Mouse (Mus musculus) hindbrain, embryonic 16.5 days (tissue): Measurements from ENCODE around the gene Rexo4. TPM values are rescaled to one million over a fixed set of nuclear protein-coding genes. Genes with fewer than 3 reads are reported as not detected.
A peak's percentile ranks its signal among the peaks of the same experiment; 100 is the strongest.

ENCODE experiments used
- ATAC-seq: fragments of 200-750 bp; cut with Nextera tagmentation; 2 replicates; pipeline ENCODE4 v1.8.0; 2017; ENCODE audit warnings: moderate TSS enrichment, moderate library complexity
- H3K27ac ChIP-seq: fragments of 300-500 bp; sonication (generic); 2 replicates; pipeline ENCODE4 v1.5.1; 2014; ENCODE audit warnings: low read depth, mild to moderate bottlenecking, control low read depth, low read length, moderate library complexity
- H3K27me3 ChIP-seq: fragments of 300-500 bp; sonication (generic); replicated peaks from 2 replicates; pipeline ENCODE4 v1.6.1; 2014; ENCODE audit warnings: low read length; ENCODE audit not compliant: control insufficient read depth, insufficient read depth
- H3K36me3 ChIP-seq: fragments of 300-500 bp; sonication (generic); 2 replicates; pipeline ENCODE4 v1.6.1; 2014; ENCODE audit warnings: mild to moderate bottlenecking, low read length, moderate library complexity, mixed read lengths; ENCODE audit not compliant: control insufficient read depth, insufficient read depth
- H3K4me1 ChIP-seq: fragments of 300-500 bp; sonication (generic); 2 replicates; pipeline ENCODE4 v1.6.1; 2014; ENCODE audit warnings: low read depth, low read length; ENCODE audit not compliant: control insufficient read depth, insufficient read depth
- H3K4me2 ChIP-seq: fragments of 300-500 bp; sonication (generic); 2 replicates; pipeline ENCODE4 v1.6.1; 2014; ENCODE audit warnings: mild to moderate bottlenecking, low read length, control low read depth, moderate library complexity
- H3K4me3 ChIP-seq: fragments of 300-500 bp; sonication (generic); 2 replicates; pipeline ENCODE4 v1.5.1; 2014; ENCODE audit warnings: mild to moderate bottlenecking, low read length, control low read depth, moderate library complexity
- H3K9ac ChIP-seq: fragments of 300-500 bp; sonication (generic); 2 replicates; pipeline ENCODE4 v1.6.1; 2014; ENCODE audit warnings: low read depth, mild to moderate bottlenecking, control low read depth, low read length, moderate library complexity
- H3K9me3 ChIP-seq: fragments of 300-500 bp; sonication (generic); 2 replicates; pipeline ENCODE4 v1.6.1; 2014; ENCODE audit warnings: mild to moderate bottlenecking, low read length, moderate library complexity; ENCODE audit not compliant: control insufficient read depth
- whole genome bisulfite sequencing: fragments of 180-500 bp; shearing (Covaris S2); extraction: QIAGEN DNeasy Blood & Tissue Kit; methylation state at CpG from one replicate; pipeline ENCODE4 v1.1.7; 2014; 5-methylcytosine and 5-hydroxymethylcytosine counted together
- polyA plus RNA-seq: library from polyadenylated mRNA; unstranded; fragments of >200 nt; fragmentation: Nextera tagmentation; extraction: Ambion mirVana; gene quantifications from 2 replicates; pipeline ENCODE4 v1.2.1, GENCODE M21; 2015

The Rexo4 gene
- polyA plus RNA-seq, 1 experiment from 2014 or later: 39.6 TPM

DNA sequence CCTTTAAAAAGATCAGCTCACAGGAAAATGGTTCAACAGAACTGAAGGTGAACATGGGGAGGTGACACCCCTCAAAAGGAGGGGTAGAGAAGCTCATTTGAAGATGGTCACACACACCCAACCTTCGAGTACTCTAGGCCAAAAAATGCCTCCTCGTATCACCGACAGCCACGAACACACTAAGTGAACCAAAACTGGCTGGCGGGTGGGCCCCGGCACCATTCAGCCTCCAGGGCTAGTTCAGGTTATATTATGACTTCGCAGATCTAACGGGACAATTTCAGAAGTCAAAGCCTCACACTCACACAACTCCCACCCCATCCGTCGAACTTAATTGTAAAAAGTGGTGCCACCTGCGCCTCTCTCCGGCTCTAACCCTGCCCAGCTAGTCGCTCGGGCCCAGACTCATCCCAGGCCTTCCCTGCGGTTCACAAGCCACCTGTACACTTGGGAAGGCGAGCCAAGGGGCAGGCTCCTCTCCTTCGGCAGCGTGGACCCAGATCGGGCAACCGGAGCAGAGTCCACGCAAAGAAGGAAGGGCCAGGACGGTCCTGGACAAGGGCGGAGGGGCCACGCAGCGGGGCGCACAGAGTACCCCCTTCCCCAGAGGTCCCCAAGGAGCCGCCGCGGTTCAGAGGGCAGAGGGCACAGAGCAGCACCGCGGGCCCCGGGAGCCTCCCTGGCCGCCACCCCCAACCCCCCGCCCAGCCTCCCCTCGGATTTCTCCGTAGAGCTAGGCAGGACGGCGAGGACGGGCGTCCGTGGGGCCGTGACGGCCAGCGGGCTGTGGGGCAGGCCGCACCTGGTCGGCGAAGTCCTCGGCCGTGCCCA is 31.5 kb downstream of the Rexo4 start:
- Histone ChIP-seq H3K9ac (peak overlapping the region; percentile 90), H3K36me3 (peaks cover 3% of the 10 kb centered on the region; the same call in 1 of the 2 replicates), H3K9me3 (no peaks in the 10 kb centered on the region), H3K4me1 (peaks cover 22% of the 10 kb centered on the region), H3K4me2 (peak overlapping the region; percentile 86), H3K27me3 (no peaks in the 10 kb centered on the region), H3K27ac (peak overlapping the region; percentile 79), H3K4me3 (peak overlapping the region; percentile 98)
- ATAC-seq: peak; percentile 61
- WGBS: 2% methylated on average over 36 of the region's 49 CpGs

DNA sequence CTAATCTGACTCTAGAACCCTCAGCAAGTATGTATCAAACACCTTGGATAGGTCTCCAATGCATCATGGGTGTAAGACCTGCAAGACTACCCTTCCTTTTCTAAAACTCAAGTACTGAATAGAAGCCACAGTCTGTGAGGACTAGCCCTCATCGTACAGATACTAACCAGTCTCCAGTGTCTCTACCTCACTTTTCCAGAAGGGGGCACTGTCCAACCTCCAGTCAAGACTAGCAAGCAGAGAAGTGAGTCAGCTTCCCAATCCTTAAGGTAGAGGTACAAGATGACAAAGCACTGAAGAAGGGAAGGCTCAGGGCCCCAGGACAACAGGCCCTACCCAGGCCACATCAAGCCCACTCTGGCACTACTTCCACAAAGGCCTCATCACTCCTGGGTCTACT is 33.8 kb downstream of the Rexo4 start:
- 44% methylated on average over 1 of the region's 1 CpGs for WGBS
- peaks cover 9% of the 10 kb centered on the region for H3K36me3 ChIP-seq
- peaks cover 22% of the 10 kb centered on the region for H3K4me1 ChIP-seq
- no peak overlapping the region for H3K4me2 ChIP-seq
- no peak for ATAC-seq
- no peak overlapping the region for H3K27ac ChIP-seq
- H3K9ac ChIP-seq: no peak overlapping the region
- no peaks in the 10 kb centered on the region for H3K9me3 ChIP-seq
- H3K27me3 ChIP-seq: no peaks in the 10 kb centered on the region
- H3K4me3 ChIP-seq: no peak overlapping the region

DNA sequence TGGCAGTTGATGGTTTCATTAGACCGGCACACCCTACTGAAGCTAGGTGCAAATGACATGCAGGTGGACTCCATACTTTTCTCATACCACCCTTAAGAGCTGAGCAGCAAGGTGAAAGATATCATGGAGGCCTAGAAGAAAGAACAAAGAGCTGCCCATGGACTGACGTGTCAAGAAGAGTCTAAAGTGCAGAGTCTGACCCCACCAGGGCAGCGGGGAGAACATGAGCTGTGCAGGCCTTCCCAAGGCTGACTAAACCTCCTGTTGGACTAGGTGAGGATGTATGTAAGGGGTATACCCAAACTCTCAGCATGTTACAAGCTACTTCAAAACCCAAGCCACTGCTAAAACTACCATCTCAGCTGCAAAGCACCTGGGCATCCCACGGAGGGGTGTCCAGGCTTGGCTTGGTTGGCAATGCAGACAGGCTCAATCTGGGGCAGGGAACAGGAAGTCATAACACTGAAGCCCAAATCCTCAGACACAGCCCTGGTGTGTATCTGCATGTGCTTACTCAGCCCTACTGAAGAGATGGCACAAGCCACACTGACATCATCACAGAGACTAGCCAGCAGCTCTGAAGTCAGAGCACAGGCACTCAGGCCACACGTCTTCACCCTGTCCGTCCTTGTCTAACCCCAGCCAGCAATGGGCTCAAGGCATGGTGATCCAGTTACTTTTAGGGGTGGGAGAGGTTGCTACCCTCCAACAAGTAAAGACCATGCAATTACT is 36.3 kb downstream of the Rexo4 start:
- H3K36me3 ChIP-seq: peaks cover 21% of the 10 kb centered on the region
- 97% methylated on average over 6 of the region's 6 CpGs for WGBS
- no peaks in the 10 kb centered on the region for H3K9me3 ChIP-seq
- ATAC-seq: no peak
- no peak overlapping the region for H3K27ac ChIP-seq
- no peak overlapping the region for H3K4me2 ChIP-seq
- H3K4me3 ChIP-seq: no peak overlapping the region
- no peaks in the 10 kb centered on the region for H3K27me3 ChIP-seq
- H3K9ac ChIP-seq: no peak overlapping the region
- peaks cover 22% of the 10 kb centered on the region for H3K4me1 ChIP-seq

DNA sequence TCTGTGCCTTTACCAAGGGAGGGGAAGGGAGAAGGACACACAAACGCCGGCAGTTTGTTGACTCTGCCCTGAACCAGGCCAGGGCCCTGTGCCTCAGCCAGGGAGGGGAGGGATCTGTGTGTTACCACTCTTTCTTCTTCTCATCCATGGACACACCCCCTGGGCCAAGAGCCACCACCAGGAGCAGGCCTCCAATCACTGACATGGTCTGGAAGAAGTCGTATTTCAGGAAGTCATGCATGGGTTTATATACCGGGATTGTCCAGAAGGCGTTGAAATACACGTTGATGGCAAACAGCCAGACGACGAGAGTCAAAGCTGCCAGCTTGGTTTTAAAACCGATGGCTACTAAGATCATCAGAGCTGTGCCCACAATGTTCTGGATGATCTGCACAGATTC is 42.4 kb downstream of the Rexo4 start:
- no peak overlapping the region for H3K9ac ChIP-seq
- H3K4me2 ChIP-seq: no peak overlapping the region
- 74% methylated on average over 9 of the region's 9 CpGs for WGBS
- no peak for ATAC-seq
- peaks cover 14% of the 10 kb centered on the region for H3K4me1 ChIP-seq
- no peaks in the 10 kb centered on the region for H3K27me3 ChIP-seq
- H3K4me3 ChIP-seq: no peak overlapping the region
- H3K36me3 ChIP-seq: peaks cover 61% of the 10 kb centered on the region
- H3K9me3 ChIP-seq: no peaks in the 10 kb centered on the region
- H3K27ac ChIP-seq: no peak overlapping the region

DNA sequence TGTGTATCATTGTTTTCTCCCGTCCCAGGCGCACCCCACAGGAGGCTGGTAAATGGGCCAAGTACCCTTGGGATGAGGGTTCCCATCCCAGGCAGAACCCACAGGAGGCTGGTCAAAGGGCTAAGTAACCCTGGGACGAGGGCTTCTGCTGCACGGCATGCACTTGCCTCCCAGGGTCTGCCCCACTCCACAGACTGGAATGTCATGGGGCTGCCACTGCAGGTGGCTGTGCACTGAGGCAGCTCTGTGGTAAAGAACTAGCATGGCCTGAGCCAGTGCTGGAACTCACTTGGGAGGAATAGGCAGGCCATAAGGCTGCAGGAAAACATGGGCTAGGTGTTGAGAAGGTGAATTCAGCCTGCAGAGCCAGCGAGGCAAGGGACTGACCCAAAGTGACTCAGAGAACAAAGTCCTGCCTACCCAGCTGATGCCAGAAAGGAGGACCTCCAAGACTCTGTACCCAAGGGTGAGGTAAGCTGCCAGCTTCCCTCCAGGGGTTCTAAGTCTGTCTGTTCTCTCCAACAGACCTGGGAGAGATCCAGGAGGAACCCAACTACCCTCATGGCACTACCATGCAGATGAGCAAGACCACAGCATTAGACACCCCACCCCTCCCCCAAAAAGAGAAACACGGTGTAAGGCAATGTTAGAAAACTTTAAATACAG is 43.9 kb downstream of the Rexo4 start:
- WGBS: 89% methylated on average over 6 of the region's 6 CpGs
- H3K4me3 ChIP-seq: no peak overlapping the region
- no peaks in the 10 kb centered on the region for H3K27me3 ChIP-seq
- H3K9me3 ChIP-seq: no peaks in the 10 kb centered on the region
- H3K27ac ChIP-seq: no peak overlapping the region
- ATAC-seq: no peak
- H3K9ac ChIP-seq: no peak overlapping the region
- H3K4me1 ChIP-seq: peaks cover 18% of the 10 kb centered on the region
- H3K36me3 ChIP-seq: peaks cover 55% of the 10 kb centered on the region
- no peak overlapping the region for H3K4me2 ChIP-seq

DNA sequence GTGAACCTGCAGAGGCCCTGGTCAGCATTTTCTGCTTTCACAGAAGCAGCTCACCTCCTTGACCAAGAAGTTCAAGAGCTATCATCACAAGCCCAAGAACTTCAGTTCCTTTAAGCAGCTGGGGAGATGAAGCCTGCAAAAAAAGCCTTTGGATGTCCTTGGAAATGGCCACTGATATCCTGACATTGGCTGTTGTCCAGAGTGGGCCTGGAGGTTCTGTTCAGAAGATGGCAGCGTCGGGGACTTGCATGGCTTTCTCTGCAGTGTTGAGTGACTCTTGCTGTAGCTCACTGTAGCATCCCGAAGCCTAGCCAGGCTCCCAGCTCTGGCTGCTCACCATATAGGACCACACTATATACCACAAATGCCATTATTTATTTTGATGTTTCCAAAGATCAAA is 44.5 kb downstream of the Rexo4 start:
- 89% methylated on average over 3 of the region's 3 CpGs for WGBS
- H3K9ac ChIP-seq: no peak overlapping the region
- no peaks in the 10 kb centered on the region for H3K9me3 ChIP-seq
- H3K36me3 ChIP-seq: peaks cover 53% of the 10 kb centered on the region
- H3K4me3 ChIP-seq: no peak overlapping the region
- H3K27me3 ChIP-seq: no peaks in the 10 kb centered on the region
- no peak overlapping the region for H3K27ac ChIP-seq
- ATAC-seq: no peak
- H3K4me1 ChIP-seq: peaks cover 24% of the 10 kb centered on the region
- H3K4me2 ChIP-seq: no peak overlapping the region

DNA sequence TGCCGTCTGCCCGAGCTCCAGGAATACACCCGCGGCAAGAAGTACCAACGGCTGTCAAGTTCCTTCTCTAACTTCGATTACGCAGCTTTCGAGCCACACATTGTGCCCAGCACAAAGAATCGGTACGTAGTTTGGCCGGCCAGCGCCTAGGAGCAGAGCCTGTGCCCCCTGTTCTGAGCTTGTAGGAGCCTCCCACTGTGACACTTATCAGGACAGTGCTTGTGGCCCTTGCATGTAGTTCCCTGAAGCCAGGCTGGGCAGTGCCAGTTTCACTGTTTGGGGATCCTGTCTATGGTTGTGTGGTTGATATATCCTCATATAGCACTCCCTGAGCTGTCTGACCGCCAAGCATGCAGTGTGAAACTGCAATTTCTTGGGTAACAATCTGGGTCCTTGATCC is 47.4 kb downstream of the Rexo4 start:
- Histone ChIP-seq H3K4me3 (peak overlapping the region; percentile 82), H3K27me3 (no peaks in the 10 kb centered on the region), H3K9me3 (no peaks in the 10 kb centered on the region), H3K9ac (peak overlapping the region; percentile 87), H3K4me1 (peaks cover 35% of the 10 kb centered on the region), H3K4me2 (peak overlapping the region; percentile 86), H3K27ac (peak overlapping the region; percentile 81), H3K36me3 (peaks cover 55% of the 10 kb centered on the region)
- WGBS: 1% methylated on average over 13 of the region's 13 CpGs
- peak; percentile 21 for ATAC-seq

DNA sequence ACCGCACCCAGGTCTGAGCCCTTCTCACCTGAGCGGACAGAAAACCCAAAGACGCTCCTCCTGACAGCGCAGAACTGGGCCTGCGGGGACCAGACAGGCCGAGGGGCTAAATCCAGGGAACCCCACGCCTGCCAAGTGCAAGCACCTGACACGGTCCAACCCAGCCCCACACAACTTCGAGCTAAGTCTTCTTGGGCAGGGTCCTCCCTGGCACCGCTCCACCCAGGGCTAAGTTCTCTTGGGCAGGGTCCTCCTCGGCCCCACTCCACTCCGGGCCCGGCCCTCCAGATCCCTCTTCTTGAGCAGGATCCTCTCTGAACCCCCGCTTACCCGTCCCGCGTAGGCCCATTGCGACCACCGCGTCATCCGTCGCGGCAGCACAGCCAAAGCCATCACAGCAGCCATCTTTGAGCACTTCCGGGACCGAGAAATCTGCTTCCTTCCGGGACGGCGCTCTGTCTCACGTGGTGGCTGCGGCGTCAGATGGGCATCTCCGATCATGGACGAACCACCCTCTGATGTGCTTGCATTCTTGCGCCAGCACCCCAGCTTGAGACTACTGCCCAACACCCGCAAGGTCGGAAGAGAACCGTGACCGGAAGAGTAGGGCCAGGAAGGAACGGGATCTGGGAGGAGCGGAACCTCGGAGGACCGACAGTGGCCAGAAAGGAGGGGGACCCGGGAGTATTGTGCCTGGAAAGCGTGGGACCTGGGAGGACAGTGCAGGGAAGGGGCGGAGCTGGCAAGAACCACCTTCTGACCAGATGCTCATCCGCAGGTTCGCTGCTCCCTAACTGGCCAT is 48.1 kb downstream of the Rexo4 start, which contains the start of the genes Surf2 and Surf1:
Gene Surf2 (plus strand): TSS at position 441 of the 802 bp plus-strand sequence.
Gene Surf1 (minus strand): TSS at position 604 of the 802 bp plus-strand sequence.
- Histone ChIP-seq H3K4me1 (peaks cover 39% of the 10 kb centered on the region), H3K36me3 (peaks cover 51% of the 10 kb centered on the region)
- WGBS: 1% methylated on average over 46 of the region's 47 CpGs

More for the DNA sequence above, 48.1 kb downstream of the Rexo4 start, which contains the start of the genes Surf2 and Surf1:
- Histone ChIP-seq H3K4me3 (peak within 1 kb of the TSS; percentile 82), H3K27ac (peak within 1 kb of the TSS; percentile 81), H3K9me3 (no peaks in the 10 kb centered on the region), H3K27me3 (no peaks in the 10 kb centered on the region), H3K9ac (peak within 1 kb of the TSS; percentile 87), H3K4me2 (peak within 1 kb of the TSS; percentile 86)
- ATAC-seq: peak; percentile 83
